Mouse (Mus musculus): ENCODE measurements around the gene Entpd4b. TPM values are rescaled to one million over a fixed set of nuclear protein-coding genes. Genes with fewer than 3 reads are reported as not detected.
"Not testable (repeated sequence)": the region's sequence is repeated elsewhere in the genome, so short reads cannot be mapped to it uniquely, and the experiment has no call there.

Gene Entpd4b
- polyA plus RNA-seq (2016; fragmentation: Nextera tagmentation; extraction: Ambion mirVana): 12.6 and 13.1 TPM in 2 replicates

- H3K36me3 ChIP-seq; H3K4me2 ChIP-seq (replicated peaks); H3K27me3 ChIP-seq (replicated peaks); H3K9me3 ChIP-seq; H3K4me3 ChIP-seq; H3K27ac ChIP-seq; H3K4me1 ChIP-seq; H3K9ac ChIP-seq: not testable (repeated sequence)
- peak; percentile 93 for ATAC-seq (ENCODE audit: low FRiP score, low read depth)
- WGBS: no CpG with 5 or more reads among the region's 68 CpGs
These were observed at the start of gene Entpd4b for GRCm38 (mm10) chr14:69555110-69555831. Gene Entpd4b (plus strand): TSS chr14:69555424.

DNA sequence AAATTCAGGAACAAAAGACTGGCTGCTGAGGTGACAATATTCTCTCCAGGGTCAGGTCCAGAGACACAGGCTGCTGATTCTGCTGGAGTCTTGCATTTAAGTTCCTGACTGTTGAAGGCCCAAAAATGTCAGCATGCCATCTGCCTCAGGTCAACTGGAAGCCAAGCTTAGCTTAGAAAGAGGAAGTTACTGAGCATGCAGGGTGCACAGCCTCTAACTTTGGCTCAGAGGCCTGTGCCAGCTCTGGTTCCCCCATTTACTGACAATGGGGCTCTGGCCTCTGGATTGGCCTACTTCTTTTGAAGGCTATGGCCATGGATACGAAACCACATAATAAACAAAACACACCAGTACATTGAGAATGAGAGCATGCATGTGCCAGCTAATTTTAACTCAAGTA lies 48.2 kb upstream of the Entpd4b start:
- H3K4me1 ChIP-seq; H3K27ac ChIP-seq; H3K9me3 ChIP-seq; H3K27me3 ChIP-seq (replicated peaks); ATAC-seq (ENCODE audit: low FRiP score, low read depth); H3K4me3 ChIP-seq; H3K9ac ChIP-seq; H3K36me3 ChIP-seq; H3K4me2 ChIP-seq (replicated peaks): not testable (repeated sequence)
- no CpG with 5 or more reads among the region's 1 CpGs for WGBS

- not testable (repeated sequence) for ATAC-seq (ENCODE audit: low FRiP score, low read depth); H3K4me3 ChIP-seq; H3K9ac ChIP-seq; H3K4me1 ChIP-seq; H3K27me3 ChIP-seq (replicated peaks); H3K9me3 ChIP-seq; H3K36me3 ChIP-seq; H3K27ac ChIP-seq; H3K4me2 ChIP-seq (replicated peaks)
- WGBS: no CpG with 5 or more reads among the region's 2 CpGs
These were observed 42.8 kb upstream of the Entpd4b start, which contains the start of gene Gm27179 for GRCm38 (mm10) chr14:69512449-69512848. Gene Gm27179 (minus strand): TSS chr14:69512549.

- H3K4me1 ChIP-seq; H3K36me3 ChIP-seq; H3K27ac ChIP-seq; H3K9ac ChIP-seq; ATAC-seq (ENCODE audit: low FRiP score, low read depth); H3K4me3 ChIP-seq; H3K27me3 ChIP-seq (replicated peaks); H3K4me2 ChIP-seq (replicated peaks); H3K9me3 ChIP-seq: not testable (repeated sequence)
- no CpG with 5 or more reads among the region's 2 CpGs for WGBS
These were observed 34.4 kb upstream of the Entpd4b start for GRCm38 (mm10) chr14:69520810-69521209.

GRCm38 (mm10) chr14:69523001-69523400 lies 32.2 kb upstream of the Entpd4b start:
- H3K4me1 ChIP-seq; H3K4me2 ChIP-seq (replicated peaks); H3K4me3 ChIP-seq; H3K36me3 ChIP-seq; H3K9ac ChIP-seq; H3K27me3 ChIP-seq (replicated peaks); H3K27ac ChIP-seq; H3K9me3 ChIP-seq; ATAC-seq (ENCODE audit: low FRiP score, low read depth): not testable (repeated sequence)
- WGBS: no CpG with 5 or more reads among the region's 1 CpGs

DNA sequence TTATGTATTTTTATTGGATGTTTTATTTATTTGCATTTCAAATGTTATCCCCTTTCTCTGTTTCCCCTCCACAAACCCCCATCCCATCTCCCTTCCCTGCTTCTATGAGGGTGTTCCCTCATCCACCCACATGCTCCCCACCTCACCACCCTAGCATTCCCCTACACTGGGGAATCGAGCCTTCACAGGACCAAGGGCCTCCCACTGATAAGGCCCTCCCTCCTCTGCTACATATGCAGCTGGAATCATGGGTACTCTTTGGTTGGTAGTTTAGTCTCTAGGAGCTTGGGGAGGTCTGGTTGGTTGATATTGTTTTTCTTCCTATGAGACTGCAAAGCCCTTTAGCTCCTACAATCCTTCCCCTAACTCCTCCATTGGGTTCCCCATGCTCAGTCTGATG lies 29.0 kb upstream of the Entpd4b start:
- H3K4me1 ChIP-seq; H3K27ac ChIP-seq; H3K4me2 ChIP-seq (replicated peaks); H3K27me3 ChIP-seq (replicated peaks); H3K9me3 ChIP-seq; ATAC-seq (ENCODE audit: low FRiP score, low read depth); H3K36me3 ChIP-seq; H3K4me3 ChIP-seq; H3K9ac ChIP-seq: not testable (repeated sequence)
- WGBS: no CpG with 5 or more reads among the region's 1 CpGs

- no CpG with 5 or more reads among the region's 7 CpGs for WGBS
- H3K27ac ChIP-seq; H3K4me1 ChIP-seq; H3K27me3 ChIP-seq (replicated peaks); H3K9ac ChIP-seq; H3K36me3 ChIP-seq; H3K4me2 ChIP-seq (replicated peaks); H3K4me3 ChIP-seq; ATAC-seq (ENCODE audit: low FRiP score, low read depth); H3K9me3 ChIP-seq: not testable (repeated sequence)
These were observed 18.7 kb upstream of the Entpd4b start for GRCm38 (mm10) chr14:69536539-69536938.

GRCm38 (mm10) chr14:69540113-69540512 lies 15.1 kb upstream of the Entpd4b start:
- H3K4me1 ChIP-seq; H3K27ac ChIP-seq; H3K9me3 ChIP-seq; ATAC-seq (ENCODE audit: low FRiP score, low read depth); H3K9ac ChIP-seq; H3K4me3 ChIP-seq; H3K36me3 ChIP-seq; H3K4me2 ChIP-seq (replicated peaks); H3K27me3 ChIP-seq (replicated peaks): not testable (repeated sequence)
- WGBS: no CpG with 5 or more reads among the region's 5 CpGs

- not testable (repeated sequence) for ATAC-seq (ENCODE audit: low FRiP score, low read depth); H3K9me3 ChIP-seq; H3K27me3 ChIP-seq (replicated peaks); H3K36me3 ChIP-seq; H3K27ac ChIP-seq; H3K4me1 ChIP-seq; H3K4me2 ChIP-seq (replicated peaks); H3K4me3 ChIP-seq; H3K9ac ChIP-seq
- WGBS: no CpG with 5 or more reads among the region's 7 CpGs
These were observed 12.5 kb upstream of the Entpd4b start for GRCm38 (mm10) chr14:69542695-69543094.

GRCm38 (mm10) chr14:69544033-69544432 lies 11.2 kb upstream of the Entpd4b start:
- not testable (repeated sequence) for H3K27me3 ChIP-seq (replicated peaks); H3K27ac ChIP-seq; H3K9ac ChIP-seq; ATAC-seq (ENCODE audit: low FRiP score, low read depth); H3K9me3 ChIP-seq; H3K36me3 ChIP-seq; H3K4me2 ChIP-seq (replicated peaks); H3K4me3 ChIP-seq; H3K4me1 ChIP-seq
- WGBS: no CpG with 5 or more reads among the region's 7 CpGs

DNA sequence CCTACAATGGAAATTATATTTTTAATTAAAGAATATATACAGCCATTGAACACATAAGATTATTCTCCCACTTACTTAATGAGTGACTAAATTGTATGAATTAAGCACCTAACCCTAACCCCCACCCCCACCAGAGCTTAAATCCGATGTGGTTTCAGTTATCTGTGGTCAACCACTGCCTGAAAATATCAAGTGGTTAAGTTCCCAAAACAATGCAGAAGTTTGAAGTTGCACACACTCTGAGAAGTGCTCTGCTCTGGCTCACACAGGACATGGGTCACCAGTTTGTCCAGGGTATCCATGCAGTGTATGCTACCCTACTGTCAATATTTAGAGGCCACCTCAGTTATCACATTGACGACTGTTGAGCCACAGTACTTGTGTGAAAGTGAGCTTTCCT lies 10.2 kb upstream of the Entpd4b start:
- WGBS: no CpG with 5 or more reads among the region's 2 CpGs
- H3K36me3 ChIP-seq; ATAC-seq (ENCODE audit: low FRiP score, low read depth): not testable (repeated sequence)

DNA sequence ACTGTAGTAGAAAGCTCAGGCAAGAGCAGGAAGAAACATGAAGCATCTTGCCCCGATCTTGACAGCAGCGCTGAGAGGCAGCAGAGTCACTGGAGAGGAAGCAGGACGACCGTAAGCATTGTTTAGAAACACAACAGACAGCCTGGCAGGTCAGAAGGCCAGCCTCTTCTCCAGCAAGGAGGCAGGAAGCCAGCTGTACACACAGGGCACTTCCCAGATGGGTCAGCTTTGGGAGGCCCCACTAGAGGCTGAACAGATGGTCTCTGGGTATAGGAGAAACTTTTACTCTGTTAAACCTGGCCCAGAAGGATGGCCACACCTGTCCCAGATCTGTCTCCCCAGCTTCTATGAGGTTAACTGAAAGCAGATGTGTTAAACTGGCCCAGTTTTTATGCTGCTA lies 7.9 kb upstream of the Entpd4b start:
- not testable (repeated sequence) for H3K27ac ChIP-seq; H3K36me3 ChIP-seq; H3K4me2 ChIP-seq (replicated peaks); ATAC-seq (ENCODE audit: low FRiP score, low read depth); H3K4me1 ChIP-seq; H3K27me3 ChIP-seq (replicated peaks); H3K9me3 ChIP-seq; H3K4me3 ChIP-seq; H3K9ac ChIP-seq
- whole genome bisulfite sequencing: no CpG with 5 or more reads among the region's 4 CpGs

More for the DNA sequence above, 10.2 kb upstream of the Entpd4b start:
- not testable (repeated sequence) for H3K4me3 ChIP-seq; H3K27me3 ChIP-seq (replicated peaks); H3K9me3 ChIP-seq; H3K4me1 ChIP-seq; H3K27ac ChIP-seq; H3K4me2 ChIP-seq (replicated peaks); H3K9ac ChIP-seq

DNA sequence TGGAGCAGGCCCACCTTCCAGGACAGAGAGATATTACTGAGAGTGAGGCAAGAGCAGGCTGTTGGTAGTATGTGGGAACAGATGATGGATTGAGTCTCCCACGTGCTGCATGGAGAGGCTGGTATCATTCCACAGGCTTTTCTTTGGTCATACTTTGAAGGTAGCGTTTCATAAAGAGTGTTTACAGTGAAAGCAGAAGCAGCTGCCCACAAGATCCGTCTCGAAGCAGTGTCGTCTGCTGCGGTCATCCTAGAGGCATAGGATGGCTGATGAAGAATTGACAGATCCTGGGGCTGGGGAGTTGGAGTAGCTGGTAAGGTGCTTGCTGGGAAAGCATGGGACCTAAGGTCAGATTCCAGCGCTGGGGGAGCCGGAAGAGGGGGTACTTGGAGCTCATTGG lies 1.6 kb downstream of the Entpd4b start:
- ATAC-seq (ENCODE audit: low FRiP score, low read depth); H3K4me2 ChIP-seq (replicated peaks); H3K27me3 ChIP-seq (replicated peaks); H3K4me1 ChIP-seq; H3K9ac ChIP-seq; H3K27ac ChIP-seq; H3K36me3 ChIP-seq; H3K9me3 ChIP-seq; H3K4me3 ChIP-seq: not testable (repeated sequence)
- no CpG with 5 or more reads among the region's 8 CpGs for WGBS
